Mouse (Mus musculus): ENCODE data around the gene Sdccag8.

DNA sequence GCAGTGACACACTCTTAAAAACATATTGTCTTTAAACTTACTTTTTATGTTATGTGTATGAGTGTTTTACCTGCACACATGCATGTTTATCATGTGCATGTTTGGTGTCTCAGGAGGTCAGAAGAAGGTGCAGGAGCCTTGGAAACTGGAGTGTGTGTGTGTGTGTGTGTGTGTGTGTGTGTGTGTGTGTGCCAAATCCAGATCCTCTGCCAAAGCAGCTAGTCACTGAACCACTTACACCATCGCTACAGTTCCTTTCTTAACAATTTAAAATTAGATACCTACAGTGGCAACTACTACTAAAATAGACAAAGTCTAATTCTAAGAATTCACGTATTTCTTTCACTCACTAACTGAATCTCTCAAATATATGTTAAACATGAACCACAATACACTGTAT is 234.3 kb downstream of the Sdccag8 start:
- TF ChIP-seq POLR2A (IDR thresholded peaks at IDR 0.05; ENCODE audit: low read depth, low read length) (no peak), CTCF (IDR thresholded peaks at IDR 0.05; ENCODE audit: extremely low read depth, insufficient read depth, insufficient read length, insufficient replicate concordance) (no peak)
